Mouse (Mus musculus): ENCODE data around the gene D630045J12Rik. TPM values are rescaled to one million over a fixed set of nuclear protein-coding genes. Genes with fewer than 3 reads are reported as not detected.

D630045J12Rik gene
- polyA plus RNA-seq, 1 experiment = 0.24 TPM

GRCm38 (mm10) chr6:38120681-38121371, 133.0 kb downstream of the D630045J12Rik start:
- no peak overlapping the region for H3K27ac ChIP-seq (replicated peaks; ENCODE audit: low read depth, low read length)
- no peaks in the 10 kb centered on the region for H3K4me1 ChIP-seq (ENCODE audit: control insufficient read depth, insufficient read depth, insufficient read length, low read length)
- no peak overlapping the region for H3K4me3 ChIP-seq (ENCODE audit: insufficient read depth, low read depth, low read length)

GRCm38 (mm10) chr6:38118341-38118740, 135.5 kb downstream of the D630045J12Rik start:
- Histone ChIP-seq H3K27ac (replicated peaks; ENCODE audit: low read depth, low read length) (no peak overlapping the region), H3K4me3 (ENCODE audit: insufficient read depth, low read depth, low read length) (no peak overlapping the region), H3K4me1 (ENCODE audit: control insufficient read depth, insufficient read depth, insufficient read length, low read length) (no peaks in the 10 kb centered on the region)

- Histone ChIP-seq H3K4me3 (ENCODE audit: insufficient read depth, low read depth, low read length) (no peak overlapping the region), H3K4me1 (ENCODE audit: control insufficient read depth, insufficient read depth, insufficient read length, low read length) (no peaks in the 10 kb centered on the region), H3K27ac (replicated peaks; ENCODE audit: low read depth, low read length) (no peak overlapping the region)
Measured at GRCm38 (mm10) chr6:38116107-38116770, 137.6 kb downstream of the D630045J12Rik start.

- no peaks in the 10 kb centered on the region for H3K4me1 ChIP-seq (ENCODE audit: control insufficient read depth, insufficient read depth, insufficient read length, low read length)
- no peak overlapping the region for H3K27ac ChIP-seq (replicated peaks; ENCODE audit: low read depth, low read length)
- H3K4me3 ChIP-seq (ENCODE audit: insufficient read depth, low read depth, low read length) = no peak overlapping the region
Measured at GRCm38 (mm10) chr6:38110859-38111258, 142.9 kb downstream of the D630045J12Rik start.

GRCm38 (mm10) chr6:38109871-38110270, 143.9 kb downstream of the D630045J12Rik start:
- Histone ChIP-seq H3K4me1 (ENCODE audit: control insufficient read depth, insufficient read depth, insufficient read length, low read length) (no peaks in the 10 kb centered on the region), H3K4me3 (ENCODE audit: insufficient read depth, low read depth, low read length) (no peak overlapping the region), H3K27ac (replicated peaks; ENCODE audit: low read depth, low read length) (no peak overlapping the region)

GRCm38 (mm10) chr6:38109160-38109795, 144.5 kb downstream of the D630045J12Rik start, which contains the start of gene Tmem213:
Gene Tmem213, plus strand, starts transcription at chr6:38109255.
- H3K4me3 ChIP-seq (ENCODE audit: insufficient read depth, low read depth, low read length) = no peak within 1 kb of the TSS
- H3K4me1 ChIP-seq (ENCODE audit: control insufficient read depth, insufficient read depth, insufficient read length, low read length) = no peaks in the 10 kb centered on the region
- no peak within 1 kb of the TSS for H3K27ac ChIP-seq (replicated peaks; ENCODE audit: low read depth, low read length)

- no peak overlapping the region for H3K27ac ChIP-seq (replicated peaks; ENCODE audit: low read depth, low read length)
Measured at GRCm38 (mm10) chr6:38108449-38108848, 145.4 kb downstream of the D630045J12Rik start.

GRCm38 (mm10) chr6:38105924-38106323, 147.9 kb downstream of the D630045J12Rik start:
- Histone ChIP-seq H3K4me1 (ENCODE audit: control insufficient read depth, insufficient read depth, insufficient read length, low read length) (no peaks in the 10 kb centered on the region), H3K4me3 (ENCODE audit: insufficient read depth, low read depth, low read length) (no peak overlapping the region), H3K27ac (replicated peaks; ENCODE audit: low read depth, low read length) (no peak overlapping the region)

More at GRCm38 (mm10) chr6:38108449-38108848, 145.4 kb downstream of the D630045J12Rik start:
- Histone ChIP-seq H3K4me1 (ENCODE audit: control insufficient read depth, insufficient read depth, insufficient read length, low read length) (no peaks in the 10 kb centered on the region), H3K4me3 (ENCODE audit: insufficient read depth, low read depth, low read length) (no peak overlapping the region)

GRCm38 (mm10) chr6:38103775-38104174, 150.0 kb downstream of the D630045J12Rik start:
- Histone ChIP-seq H3K27ac (replicated peaks; ENCODE audit: low read depth, low read length) (no peak overlapping the region), H3K4me1 (ENCODE audit: control insufficient read depth, insufficient read depth, insufficient read length, low read length) (no peaks in the 10 kb centered on the region), H3K4me3 (ENCODE audit: insufficient read depth, low read depth, low read length) (no peak overlapping the region)

GRCm38 (mm10) chr6:38102216-38102795, 151.5 kb downstream of the D630045J12Rik start:
- H3K4me1 ChIP-seq (ENCODE audit: control insufficient read depth, insufficient read depth, insufficient read length, low read length) = no peaks in the 10 kb centered on the region
- H3K27ac ChIP-seq (replicated peaks; ENCODE audit: low read depth, low read length) = no peak overlapping the region
- H3K4me3 ChIP-seq (ENCODE audit: insufficient read depth, low read depth, low read length) = no peak overlapping the region

- no peak overlapping the region for H3K4me3 ChIP-seq (ENCODE audit: insufficient read depth, low read depth, low read length)
- no peaks in the 10 kb centered on the region for H3K4me1 ChIP-seq (ENCODE audit: control insufficient read depth, insufficient read depth, insufficient read length, low read length)
- H3K27ac ChIP-seq (replicated peaks; ENCODE audit: low read depth, low read length) = no peak overlapping the region
Measured at GRCm38 (mm10) chr6:38096961-38097370, 156.8 kb downstream of the D630045J12Rik start.

- Histone ChIP-seq H3K27ac (replicated peaks; ENCODE audit: low read depth, low read length) (no peak overlapping the region), H3K4me1 (ENCODE audit: control insufficient read depth, insufficient read depth, insufficient read length, low read length) (no peaks in the 10 kb centered on the region), H3K4me3 (ENCODE audit: insufficient read depth, low read depth, low read length) (no peak overlapping the region)
Measured at GRCm38 (mm10) chr6:38094701-38095100, 159.1 kb downstream of the D630045J12Rik start.

GRCm38 (mm10) chr6:38092539-38092938, 161.3 kb downstream of the D630045J12Rik start:
- Histone ChIP-seq H3K4me3 (ENCODE audit: insufficient read depth, low read depth, low read length) (no peak overlapping the region), H3K4me1 (ENCODE audit: control insufficient read depth, insufficient read depth, insufficient read length, low read length) (no peaks in the 10 kb centered on the region), H3K27ac (replicated peaks; ENCODE audit: low read depth, low read length) (no peak overlapping the region)

GRCm38 (mm10) chr6:38087242-38088026, 166.4 kb downstream of the D630045J12Rik start:
- Histone ChIP-seq H3K4me1 (ENCODE audit: control insufficient read depth, insufficient read depth, insufficient read length, low read length) (no peaks in the 10 kb centered on the region), H3K27ac (replicated peaks; ENCODE audit: low read depth, low read length) (no peak overlapping the region), H3K4me3 (ENCODE audit: insufficient read depth, low read depth, low read length) (no peak overlapping the region)

Measured in brown adipose tissue, adult 24 weeks (tissue).